Mouse (Mus musculus) cortical plate, adult 2 months (tissue): ENCODE measurements around the gene Cd69. TPM values are rescaled to one million over a fixed set of nuclear protein-coding genes. Genes with fewer than 3 reads are reported as not detected.

Source experiments
- H3K27ac ChIP-seq: fragments of 200-500 bp; 2 replicates; pipeline ENCODE4 v1.5.1; 2012; ENCODE audit warnings: low read length, control low read depth, inconsistent platforms; ENCODE audit not compliant: insufficient read depth
- H3K4me1 ChIP-seq: fragments of 200-500 bp; 2 replicates; pipeline ENCODE4 v1.6.1; 2011; ENCODE audit warnings: low read length; ENCODE audit not compliant: control insufficient read depth, insufficient read depth
- H3K4me3 ChIP-seq: fragments of 200-500 bp; 2 replicates; pipeline ENCODE4 v1.5.1; 2011; ENCODE audit warnings: mild to moderate bottlenecking, low read length, control low read depth; ENCODE audit not compliant: insufficient read depth
- CTCF ChIP-seq: fragments of 200-500 bp; IDR thresholded peaks from 2 replicates; pipeline ENCODE4 v1.5.1; 2011; ENCODE audit warnings: mild to moderate bottlenecking, control low read depth, low read length; ENCODE audit not compliant: insufficient read depth; ENCODE audit errors: extremely low read depth
- POLR2A ChIP-seq: fragments of 200-500 bp; IDR thresholded peaks from 2 replicates; pipeline ENCODE4 v1.6.1; 2011; ENCODE audit warnings: mild to moderate bottlenecking, low read length, control low read depth; ENCODE audit not compliant: insufficient read depth; ENCODE audit errors: extremely low read depth
- polyA plus RNA-seq: library from polyadenylated mRNA; depleted of rRNA; stranded (reverse); fragments of >200 nt; gene quantifications from 2 replicates; pipeline ENCODE4 v1.2.3, GENCODE M21; 2012

Gene Cd69
- polyA plus RNA-seq, 1 experiment: not detected

- H3K4me3 ChIP-seq: no peak overlapping the region
Measured at GRCm38 (mm10) chr6:129254949-129255602, 20.2 kb downstream of the Cd69 start.

GRCm38 (mm10) chr6:129254314-129254713 lies 20.9 kb downstream of the Cd69 start:
- Histone ChIP-seq H3K4me1 (no peaks in the 10 kb centered on the region), H3K27ac (no peak overlapping the region), H3K4me3 (no peak overlapping the region)
- TF ChIP-seq POLR2A (no peak), CTCF (no peak)

More at GRCm38 (mm10) chr6:129254949-129255602, 20.2 kb downstream of the Cd69 start:
- TF ChIP-seq CTCF (peak; percentile 18; the same call in 1 of the 2 replicates), POLR2A (no peak)
- Histone ChIP-seq H3K4me1 (no peaks in the 10 kb centered on the region), H3K27ac (no peak overlapping the region)

GRCm38 (mm10) chr6:129248243-129248642 lies 27.0 kb downstream of the Cd69 start:
- H3K27ac ChIP-seq: no peak overlapping the region
- TF ChIP-seq POLR2A: no peak
- TF ChIP-seq CTCF: no peak
- no peaks in the 10 kb centered on the region for H3K4me1 ChIP-seq
- H3K4me3 ChIP-seq: no peak overlapping the region

- H3K27ac ChIP-seq: no peak overlapping the region
- H3K4me3 ChIP-seq: no peak overlapping the region
- no peak for TF ChIP-seq POLR2A
- TF ChIP-seq CTCF: no peak
- no peaks in the 10 kb centered on the region for H3K4me1 ChIP-seq
Measured at GRCm38 (mm10) chr6:129246992-129247391, 28.2 kb downstream of the Cd69 start.

- no peaks in the 10 kb centered on the region for H3K4me1 ChIP-seq
- TF ChIP-seq CTCF (no peak), POLR2A (no peak)
Measured at GRCm38 (mm10) chr6:129245793-129246192, 29.4 kb downstream of the Cd69 start.

GRCm38 (mm10) chr6:129241907-129242306 lies 33.3 kb downstream of the Cd69 start:
- Histone ChIP-seq H3K27ac (no peak overlapping the region), H3K4me3 (no peak overlapping the region), H3K4me1 (no peaks in the 10 kb centered on the region)
- no peak for TF ChIP-seq CTCF
- no peak for TF ChIP-seq POLR2A

More at GRCm38 (mm10) chr6:129245793-129246192, 29.4 kb downstream of the Cd69 start:
- no peak overlapping the region for H3K27ac ChIP-seq
- no peak overlapping the region for H3K4me3 ChIP-seq

- Histone ChIP-seq H3K4me3 (no peak overlapping the region), H3K4me1 (no peaks in the 10 kb centered on the region), H3K27ac (no peak overlapping the region)
- no peak for TF ChIP-seq CTCF
Measured at GRCm38 (mm10) chr6:129241471-129241870, 33.8 kb downstream of the Cd69 start.

GRCm38 (mm10) chr6:129239564-129240248 lies 35.5 kb downstream of the Cd69 start:
- no peak overlapping the region for H3K27ac ChIP-seq
- no peak for TF ChIP-seq CTCF
- no peak for TF ChIP-seq POLR2A
- H3K4me3 ChIP-seq: no peak overlapping the region
- no peaks in the 10 kb centered on the region for H3K4me1 ChIP-seq

GRCm38 (mm10) chr6:129238275-129239038 lies 36.8 kb downstream of the Cd69 start:
- TF ChIP-seq CTCF: no peak
- no peak for TF ChIP-seq POLR2A
- H3K27ac ChIP-seq: no peak overlapping the region
- no peaks in the 10 kb centered on the region; the same call in 1 of the 2 replicates for H3K4me1 ChIP-seq
- peak overlapping the region; percentile 41 for H3K4me3 ChIP-seq
